Mouse (Mus musculus) c-Kit-negative CD71-positive TER-119-positive erythroid progenitor cells, embryonic 14.5 days (primary cell): ENCODE data around the gene Esd.

ENCODE experiments used
- DNase-seq: peaks from one replicate; pipeline ENCODE4 v3.0.0-alpha.2; 2013; ENCODE audit warnings: low read depth, low spot score

Esd gene

GRCm38 (mm10) chr14:74794931-74795330 lies 62.8 kb downstream of the Esd start:
- DNase-seq, result no peak

GRCm38 (mm10) chr14:74797386-74798062 lies 65.4 kb downstream of the Esd start:
- DNase-seq, result no peak

DNA sequence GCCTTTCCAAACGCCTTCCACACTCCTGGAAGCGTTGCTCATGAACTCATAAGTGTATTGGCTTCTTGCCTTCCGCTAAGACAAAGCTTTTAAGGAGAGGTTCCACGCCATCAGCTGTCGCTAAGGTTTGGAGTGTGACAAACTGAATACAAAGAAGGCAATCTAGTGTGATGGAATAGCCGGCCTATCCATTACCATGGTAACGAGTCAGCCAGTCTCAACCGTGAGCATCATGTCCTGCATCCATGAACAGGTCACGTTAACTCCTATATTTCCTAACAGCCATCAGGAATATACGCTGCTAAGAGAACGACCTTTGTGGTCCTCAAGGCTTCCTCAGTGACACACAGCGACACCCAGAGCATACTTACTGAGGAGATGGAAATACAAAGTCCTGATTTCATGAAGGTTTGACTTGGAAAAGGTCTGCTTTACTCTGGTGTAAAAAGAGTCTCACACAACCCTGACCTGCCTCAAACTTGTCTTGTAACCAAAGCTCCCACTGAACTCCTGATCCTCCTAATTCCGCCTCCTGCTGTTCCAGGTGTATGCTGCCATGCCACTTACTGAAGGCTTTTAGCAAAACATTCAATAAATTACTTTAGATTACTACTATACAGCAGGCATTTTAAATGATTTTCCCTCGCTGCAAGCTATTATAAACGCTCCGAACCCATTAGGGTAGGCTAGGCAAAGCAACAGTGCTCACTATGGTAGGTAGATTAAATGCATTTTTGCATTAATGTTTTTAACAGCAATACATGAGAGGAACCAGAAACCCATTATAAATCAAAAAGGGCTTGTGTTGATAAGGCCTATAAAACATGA lies 66.2 kb downstream of the Esd start:
- no peak for DNase-seq
